Mouse (Mus musculus) limb, embryonic 11.5 days (tissue): ENCODE measurements around the gene Stk40. TPM values are rescaled to one million over a fixed set of nuclear protein-coding genes. Genes with fewer than 3 reads are reported as not detected.
A peak's percentile ranks its signal among the peaks of the same experiment; 100 is the strongest.
"Not testable (repeated sequence)": the region's sequence is repeated elsewhere in the genome, so short reads cannot be mapped to it uniquely, and the experiment has no call there.

Experiments
- ATAC-seq: fragments of 200-750 bp; cut with Nextera tagmentation; 2 replicates; pipeline ENCODE4 v1.8.0; 2017; ENCODE audit warnings: low read depth; ENCODE audit not compliant: insufficient number of reproducible peaks, low FRiP score, low TSS enrichment
- DNase-seq: peaks from one replicate; pipeline ENCODE4 v3.0.0-alpha.2; 2015; ENCODE audit warnings: low spot score
- H3K27ac ChIP-seq: fragments of 300-500 bp; sonication (generic); replicated peaks from 2 replicates; pipeline ENCODE4 v1.5.1; 2014; ENCODE audit warnings: low read depth, mild to moderate bottlenecking, low read length
- H3K27me3 ChIP-seq: fragments of 300-500 bp; sonication (generic); 2 replicates; pipeline ENCODE4 v1.6.1; 2014; ENCODE audit warnings: mild to moderate bottlenecking, low read length, mixed read lengths; ENCODE audit not compliant: control insufficient read depth, insufficient read depth
- H3K36me3 ChIP-seq: fragments of 300-500 bp; sonication (generic); 2 replicates; pipeline ENCODE4 v1.6.1; 2014; ENCODE audit warnings: mild to moderate bottlenecking, low read length, moderate library complexity, mixed read lengths; ENCODE audit not compliant: control insufficient read depth, insufficient read depth
- H3K4me1 ChIP-seq: fragments of 300-500 bp; sonication (generic); 2 replicates; pipeline ENCODE4 v1.6.1; 2014; ENCODE audit warnings: low read length, mixed read lengths; ENCODE audit not compliant: control insufficient read depth, insufficient read depth
- H3K4me2 ChIP-seq: fragments of 300-500 bp; sonication (generic); 2 replicates; pipeline ENCODE4 v1.6.1; 2014; ENCODE audit warnings: low read depth, mild to moderate bottlenecking, moderate library complexity; ENCODE audit not compliant: severe bottlenecking
- H3K4me3 ChIP-seq: fragments of 300-500 bp; sonication (generic); 2 replicates; pipeline ENCODE4 v1.5.1; 2014; ENCODE audit warnings: low read depth, low read length
- H3K9ac ChIP-seq: fragments of 300-500 bp; sonication (generic); 2 replicates; pipeline ENCODE4 v1.6.1; 2014; ENCODE audit warnings: mild to moderate bottlenecking, low read length
- H3K9me3 ChIP-seq: fragments of 300-500 bp; sonication (generic); 2 replicates; pipeline ENCODE4 v1.6.1; 2016; ENCODE audit warnings: low read length; ENCODE audit not compliant: control insufficient read depth
- WGBS: fragments of 180-500 bp; shearing (Covaris S2); extraction: QIAGEN DNeasy Blood & Tissue Kit; methylation state at CpG from one replicate; pipeline ENCODE4 v1.1.7; 2014; 5-methylcytosine and 5-hydroxymethylcytosine counted together
- polyA plus RNA-seq: library from polyadenylated mRNA; unstranded; fragments of >200 nt; fragmentation: Nextera tagmentation; extraction: Ambion mirVana; gene quantifications from 2 replicates; pipeline ENCODE4 v1.2.1, GENCODE M21; 2014

Stk40 gene
- polyA plus RNA-seq, 1 experiment from 2014 or later: 27.8 TPM

GRCm38 (mm10) chr4:126090848-126091124, 13.0 kb upstream of the Stk40 start:
- no peak overlapping the region for H3K4me2 ChIP-seq
- 79% methylated on average over 4 of the region's 4 CpGs for WGBS
- ATAC-seq: no peak

DNA sequence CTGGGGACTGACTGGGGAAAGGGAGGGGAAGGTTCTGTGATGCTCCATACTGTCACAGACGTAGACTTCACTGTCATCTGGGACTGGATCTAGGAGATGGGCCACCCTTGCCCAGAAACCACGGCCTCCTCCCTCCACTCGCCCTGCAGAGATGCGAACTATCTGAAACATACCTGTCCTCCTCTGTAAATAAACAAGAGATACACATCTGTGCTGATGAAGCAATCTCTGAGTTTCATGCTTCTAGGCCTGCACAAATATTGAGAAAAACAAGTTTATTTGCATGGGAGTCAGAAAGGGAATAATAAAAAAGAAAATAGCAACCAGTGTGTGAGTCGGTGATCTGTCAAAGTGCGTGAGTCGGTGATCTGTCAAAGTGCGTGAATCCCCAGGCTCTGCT, 11.9 kb upstream of the Stk40 start:
- no peaks in the 10 kb centered on the region for H3K4me1 ChIP-seq
- H3K9ac ChIP-seq: no peak overlapping the region
- no peaks in the 10 kb centered on the region for H3K27me3 ChIP-seq
- H3K4me2 ChIP-seq: no peak overlapping the region
- H3K36me3 ChIP-seq: no peaks in the 10 kb centered on the region
- DNase-seq (no peak), ATAC-seq (no peak)
- H3K27ac ChIP-seq: no peak overlapping the region
- WGBS: 80% methylated on average over 8 of the region's 8 CpGs
- no peak overlapping the region for H3K4me3 ChIP-seq
- H3K9me3 ChIP-seq: no peaks in the 10 kb centered on the region

More at GRCm38 (mm10) chr4:126090848-126091124, 13.0 kb upstream of the Stk40 start:
- Histone ChIP-seq H3K9ac (no peak overlapping the region), H3K27ac (no peak overlapping the region), H3K27me3 (no peaks in the 10 kb centered on the region), H3K4me1 (0 out of 2 replicates have a peak, but pooled peaks cover 2% of the 10 kb centered on the region), H3K9me3 (no peaks in the 10 kb centered on the region), H3K4me3 (no peak overlapping the region), H3K36me3 (no peaks in the 10 kb centered on the region)
- no peak for DNase-seq

DNA sequence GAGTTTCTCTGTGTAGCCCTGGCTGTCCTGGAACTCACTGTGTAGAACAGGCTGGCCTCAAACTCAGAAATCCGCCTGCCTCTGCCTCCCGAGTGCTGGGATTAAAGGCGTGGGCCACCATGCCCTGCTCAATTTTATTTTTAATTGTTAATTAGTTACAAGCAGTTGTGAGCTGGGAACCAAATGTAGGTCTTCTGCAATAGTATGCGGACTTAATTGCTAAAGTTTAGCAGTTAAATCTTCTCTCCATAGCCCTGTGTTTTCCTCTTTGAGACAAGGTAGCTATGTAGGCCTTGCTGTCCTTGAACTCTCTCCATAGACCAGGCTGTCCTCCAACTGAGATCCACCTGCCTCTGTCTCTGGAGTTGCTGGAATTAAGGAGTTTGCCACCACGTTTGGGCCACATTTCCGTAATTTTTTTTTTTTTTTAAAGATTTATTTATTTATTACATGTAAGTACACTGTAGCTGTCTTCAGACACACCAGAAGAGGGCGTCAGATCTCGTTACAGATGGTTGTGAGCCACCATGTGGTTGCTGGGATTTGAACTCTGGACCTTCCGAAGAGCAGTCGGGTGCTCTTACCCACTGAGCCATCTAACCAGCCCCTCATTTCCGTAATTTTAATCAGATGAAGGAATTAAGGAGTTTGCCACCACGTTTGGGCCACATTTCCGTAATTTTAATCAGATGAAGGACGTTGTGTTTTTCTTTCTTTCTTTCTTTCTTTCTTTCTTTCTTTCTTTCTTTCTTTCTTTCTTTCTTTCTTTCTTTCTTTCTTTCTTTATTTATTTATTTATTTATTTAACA, 7.9 kb upstream of the Stk40 start:
- not testable (repeated sequence) for H3K27me3 ChIP-seq, H3K9me3 ChIP-seq, H3K4me2 ChIP-seq, H3K4me1 ChIP-seq, DNase-seq, H3K36me3 ChIP-seq, H3K9ac ChIP-seq, H3K27ac ChIP-seq, H3K4me3 ChIP-seq, ATAC-seq
- 54% methylated on average over 14 of the region's 14 CpGs for WGBS

GRCm38 (mm10) chr4:126096464-126097111, 7.2 kb upstream of the Stk40 start, which contains the start of gene Lsm10:
Gene Lsm10 (plus strand): TSS chr4:126096623.
- Histone ChIP-seq H3K36me3 (peaks cover 3% of the 10 kb centered on the region; the same call in 1 of the 2 replicates), H3K4me3 (peak within 1 kb of the TSS; percentile 56), H3K4me2 (peak within 1 kb of the TSS; percentile 60), H3K9me3 (no peaks in the 10 kb centered on the region), H3K9ac (peak within 1 kb of the TSS; percentile 73), H3K27me3 (no peaks in the 10 kb centered on the region), H3K4me1 (no peaks in the 10 kb centered on the region; the same call in 1 of the 2 replicates), H3K27ac (no peak within 1 kb of the TSS)
- ATAC-seq (peak; percentile 94), DNase-seq (peak; percentile 97)
- WGBS: 3% methylated on average over 37 of the region's 37 CpGs

DNA sequence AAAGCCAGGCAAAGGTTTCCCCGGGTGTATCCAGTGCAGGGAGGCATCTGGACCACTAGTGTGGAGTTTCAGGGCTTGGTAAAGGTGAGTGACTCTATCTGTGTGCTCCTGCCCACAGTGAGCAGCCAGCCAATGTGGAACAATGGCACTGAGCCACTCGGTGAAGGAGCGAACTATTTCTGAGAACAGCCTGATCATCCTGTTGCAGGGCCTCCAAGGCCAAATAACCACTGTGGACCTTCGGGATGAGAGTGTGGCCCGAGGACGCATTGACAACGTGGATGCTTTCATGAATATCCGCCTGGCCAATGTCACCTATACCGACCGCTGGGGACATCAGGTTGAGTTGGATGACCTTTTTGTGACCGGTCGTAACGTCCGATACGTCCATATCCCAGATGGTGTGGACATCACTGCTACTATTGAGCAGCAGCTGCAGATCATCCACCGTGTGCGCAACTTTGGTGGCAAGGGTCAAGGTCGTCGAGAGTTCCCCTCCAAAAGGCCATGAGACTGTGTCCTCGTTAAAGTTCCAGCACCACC, 6.0 kb upstream of the Stk40 start:
- 93% methylated on average over 20 of the region's 20 CpGs for WGBS
- Histone ChIP-seq H3K27ac (no peak overlapping the region), H3K36me3 (peaks cover 3% of the 10 kb centered on the region; the same call in 1 of the 2 replicates), H3K4me2 (no peak overlapping the region), H3K9me3 (no peaks in the 10 kb centered on the region), H3K27me3 (no peaks in the 10 kb centered on the region), H3K9ac (no peak overlapping the region), H3K4me3 (no peak overlapping the region), H3K4me1 (no peaks in the 10 kb centered on the region; the same call in 1 of the 2 replicates)
- DNase-seq (no peak), ATAC-seq (no peak)

DNA sequence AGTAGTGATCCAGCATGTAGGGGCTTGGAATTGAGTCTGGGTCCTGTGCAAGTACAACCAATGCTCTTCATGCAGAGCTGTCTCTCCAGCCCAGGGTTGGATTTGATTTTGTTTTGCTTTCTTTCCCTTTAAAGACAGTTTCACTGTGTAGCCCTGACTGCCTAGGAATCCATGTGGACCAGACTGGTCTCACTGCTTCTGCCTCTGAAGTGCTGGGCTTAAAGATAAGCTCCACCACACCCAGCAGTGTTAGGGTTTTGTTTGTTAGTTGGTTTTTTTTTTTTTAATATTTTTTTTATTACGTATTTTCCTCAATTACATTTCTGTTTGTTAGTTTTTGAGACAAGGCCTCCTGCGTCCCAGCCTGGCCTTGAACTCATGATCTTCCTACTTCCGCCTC, 4.4 kb upstream of the Stk40 start:
- WGBS: 95% methylated on average over 3 of the region's 3 CpGs
- H3K4me2 ChIP-seq: no peak overlapping the region
- no peak overlapping the region for H3K27ac ChIP-seq
- H3K27me3 ChIP-seq: no peaks in the 10 kb centered on the region
- H3K9me3 ChIP-seq: no peaks in the 10 kb centered on the region
- H3K9ac ChIP-seq: no peak overlapping the region
- no peak for DNase-seq
- H3K36me3 ChIP-seq: peaks cover 3% of the 10 kb centered on the region; the same call in 1 of the 2 replicates
- H3K4me1 ChIP-seq: peaks cover 6% of the 10 kb centered on the region
- no peak for ATAC-seq
- no peak overlapping the region for H3K4me3 ChIP-seq

- H3K36me3 ChIP-seq: peaks cover 3% of the 10 kb centered on the region; the same call in 1 of the 2 replicates
- H3K27ac ChIP-seq: no peak overlapping the region
- 89% methylated on average over 3 of the region's 3 CpGs for WGBS
- H3K9ac ChIP-seq: no peak overlapping the region
- no peak overlapping the region for H3K4me2 ChIP-seq
- DNase-seq (no peak), ATAC-seq (no peak)
- peaks cover 6% of the 10 kb centered on the region for H3K4me1 ChIP-seq
- no peak overlapping the region for H3K4me3 ChIP-seq
- no peaks in the 10 kb centered on the region for H3K9me3 ChIP-seq
- no peaks in the 10 kb centered on the region for H3K27me3 ChIP-seq
Measured at GRCm38 (mm10) chr4:126100764-126101163, 3.0 kb upstream of the Stk40 start.

DNA sequence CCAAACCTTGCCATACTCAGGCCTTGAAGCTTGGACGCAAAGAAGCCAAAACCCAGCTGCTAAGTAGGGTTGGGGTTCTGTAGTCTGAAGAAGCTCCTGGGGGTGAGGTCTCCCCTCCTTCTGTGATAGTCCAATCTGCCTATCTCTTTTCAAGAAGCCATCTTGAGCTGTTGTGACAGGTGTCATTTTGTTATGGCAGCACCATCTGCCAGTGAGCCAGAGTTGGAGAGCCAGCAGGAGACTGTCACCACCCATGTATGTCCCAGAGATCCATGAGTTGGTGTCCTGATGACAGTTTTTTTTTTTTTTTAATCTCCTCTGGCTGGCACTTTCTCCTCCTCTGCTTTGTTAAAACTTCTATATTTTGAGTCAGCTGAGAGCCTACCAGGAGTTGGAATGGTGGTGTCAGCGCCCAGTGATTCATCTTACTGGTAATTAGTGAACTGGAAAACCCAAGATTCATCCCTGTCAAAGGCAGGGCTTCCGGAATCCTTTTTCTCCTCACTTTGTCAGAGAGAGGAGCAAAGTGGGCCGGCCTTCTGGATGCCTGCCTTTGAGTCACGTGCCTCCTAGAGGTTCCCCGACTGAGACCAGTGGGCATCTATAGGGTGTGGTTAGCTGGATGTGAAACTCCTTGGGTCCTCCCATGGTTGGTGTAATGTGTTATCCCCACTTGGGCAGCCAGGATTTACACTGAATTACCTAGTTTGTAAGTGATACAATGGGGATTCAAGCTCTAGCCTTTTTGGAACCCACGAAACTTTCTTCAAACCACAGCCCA, 1.5 kb upstream of the Stk40 start:
- Histone ChIP-seq H3K4me2 (no peak overlapping the region), H3K27me3 (no peaks in the 10 kb centered on the region), H3K27ac (no peak overlapping the region), H3K4me3 (no peak overlapping the region), H3K9me3 (no peaks in the 10 kb centered on the region), H3K4me1 (peaks cover 6% of the 10 kb centered on the region), H3K36me3 (peaks cover 3% of the 10 kb centered on the region; the same call in 1 of the 2 replicates), H3K9ac (no peak overlapping the region)
- DNase-seq: no peak
- ATAC-seq: no peak
- 45% methylated on average over 7 of the region's 7 CpGs for WGBS
